Mouse (Mus musculus) lung, adult 2 months (tissue): ENCODE data around the gene Rab29.

Experiments
- CTCF ChIP-seq: fragments of 200-500 bp; IDR thresholded peaks from 2 replicates; pipeline ENCODE4 v1.5.1; 2011; ENCODE audit warnings: mild to moderate bottlenecking, low read length, control low read depth; ENCODE audit not compliant: insufficient read depth
- POLR2A ChIP-seq: fragments of 200-500 bp; IDR thresholded peaks from 2 replicates; pipeline ENCODE4 v1.6.1; 2011; ENCODE audit warnings: low read depth, mild to moderate bottlenecking, control low read depth, low read length, borderline replicate concordance; ENCODE audit errors: extremely low read depth

GRCm38 (mm10) chr1:131838542-131838941, 28.5 kb upstream of the Rab29 start:
- TF ChIP-seq CTCF (no peak), POLR2A (no peak)
